Comparison of ENCODE assay signal across 15 mouse cellular contexts in genomic region chr6:143614431-143614987, GRCm38 (mm10).
DNase-seq lines count a peak whose midpoint lies in the region; TF ChIP-seq lines count a peak whose summit lies in the region.
"Had no signal": no experiment of that assay in that cellular context is flagged by ENCODE, and none has a peak within 500 bp of the region (broad histone marks: within the 10 kb centered on the region; RNA-seq: fewer than 3 reads in every experiment).

No protein-coding gene starts in this region.

- no peak for TF ChIP-seq CTCF in layer of hippocampus, adult 2 months (conservative IDR thresholded peaks at IDR 0.05)
- no peak for TF ChIP-seq CTCF in left cerebral cortex, adult 2 months (IDR thresholded peaks at IDR 0.05)

- peak; percentile 13 to 20 for DNase-seq in cerebellum, postnatal 14 days
- no peak for DNase-seq in cerebellum, adult 9-10 months
- DNase-seq in layer of hippocampus, postnatal 10 days (ENCODE audit: low spot score in 2 of 2): peak; percentile 12 to 24
- no peak for DNase-seq in layer of hippocampus, adult 2 months (ENCODE audit: low spot score in 2 of 2)
- DNase-seq in 3134 (ENCODE audit: extremely low read depth, insufficient read length, low spot score): peak; percentile 31
- peak; percentile 49 for DNase-seq in adrenal gland, postnatal 14 days
- no peak for DNase-seq in frontal cortex, adult 2 months (ENCODE audit: extremely low spot score in 1 of 2, low spot score in 1 of 2)
- DNase-seq in left cerebral cortex, adult 2 months (ENCODE audit: extremely low spot score in 1 of 2, low spot score in 2 of 2): no peak
- DNase-seq: gastrocnemius, postnatal 36 days; heart, postnatal 36 days; kidney, adult 9 months; lung, embryonic 14.5 days; right cerebral cortex, postnatal 14 days; thymus, adult 18-20 months had no signal

- H3K4me3 ChIP-seq in layer of hippocampus, adult 2 months: no peak overlapping the region
- H3K4me3 ChIP-seq in left cerebral cortex, adult 2 months: no peak overlapping the region
- H3K4me3 ChIP-seq: heart, embryonic 12.5 days had no signal

- no peak overlapping the region for H3K27ac ChIP-seq in layer of hippocampus, adult 2 months
- no peak overlapping the region for H3K27ac ChIP-seq in left cerebral cortex, adult 2 months

- intact Hi-C loops in left cerebral cortex, adult 2 months (cut with DNase I): loop anchor here (10.0 kb wide), 1 partner anchor 1350 kb away; no protein-coding TSS in a partner anchor

Comparison
In these comparisons a context has a peak if more than half of its experiments do, and no peak if none do; other contexts are left out.
1. DNase-seq: peak in cerebellum, postnatal 14 days (2 of 2), layer of hippocampus, postnatal 10 days (2 of 2), 3134 (single experiment) and adrenal gland, postnatal 14 days (single experiment); none in cerebellum, adult 9-10 months (single experiment), layer of hippocampus, adult 2 months (0 of 2), frontal cortex, adult 2 months (0 of 2) and left cerebral cortex, adult 2 months (0 of 2).